Mouse (Mus musculus) gastrocnemius, adult 2 months (tissue): ENCODE data around the gene Bcl6. TPM values are rescaled to one million over a fixed set of nuclear protein-coding genes. Genes with fewer than 3 reads are reported as not detected.

Experiments used
- DNase-seq: peaks from one replicate; pipeline ENCODE4 v3.0.0; 2022
- H3K27ac ChIP-seq: fragments of 200-600 bp; 2 replicates; pipeline ENCODE4 v1.8.1; 2022; ENCODE audit warnings: mild to moderate bottlenecking
- H3K4me3 ChIP-seq: fragments of 200-600 bp; 2 replicates; pipeline ENCODE4 v1.8.1; 2022; ENCODE audit warnings: mild to moderate bottlenecking, moderate library complexity
- CTCF ChIP-seq: fragments of 200-600 bp; IDR thresholded peaks from 2 replicates; pipeline ENCODE4 v1.8.1; 2022; ENCODE audit warnings: antibody characterized with exemption, mild to moderate bottlenecking, moderate library complexity
- intact Hi-C: fragments of 180-260 bp; cut with DNase I; formaldehyde crosslinking; loops from one replicate; pipeline ENCODE4 v1.15.1; 2025
- total RNA-seq, 2 experiments: library from RNA; stranded (reverse); gene quantifications; 2 replicates each; pipeline ENCODE4 v1.2.3; 2021

Gene Bcl6
- total RNA-seq, 2 experiments from 2014 or later, result 62.7 to 71.2 TPM

DNA sequence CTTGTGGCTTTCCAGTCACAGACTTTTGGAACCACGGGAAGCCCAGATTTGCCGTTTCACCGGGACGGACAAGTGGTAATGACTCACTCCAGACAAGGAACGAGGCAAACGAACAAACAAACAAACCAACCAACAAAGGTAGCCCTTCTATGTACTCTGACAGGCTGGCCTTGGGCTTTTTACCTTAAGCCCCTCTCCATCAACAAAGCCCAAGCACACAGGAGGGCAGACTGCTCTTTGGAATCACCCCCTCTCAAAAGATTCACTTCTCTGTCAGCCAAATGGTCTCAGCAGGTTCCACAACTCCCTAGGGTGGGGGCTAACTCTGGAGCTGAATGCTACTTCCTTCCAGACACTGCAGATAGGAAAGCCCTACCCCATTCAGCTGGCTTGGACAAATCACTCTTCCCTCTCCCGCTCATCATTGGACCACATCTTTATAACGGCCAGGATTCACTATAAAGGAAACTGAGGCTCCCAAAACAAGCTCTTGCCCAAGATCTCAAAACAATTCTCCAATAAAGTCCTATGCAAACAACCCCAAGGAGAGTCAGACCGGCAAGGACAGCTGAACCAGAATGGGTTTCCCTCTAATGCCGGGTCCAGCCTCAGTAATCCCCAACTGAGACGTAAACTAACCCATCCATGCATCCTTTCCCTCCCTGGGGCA, 8.3 kb downstream of the Bcl6 start:
- intact Hi-C loops, result loop anchor here (5.0 kb wide), 4 partner anchors 587 to 1367 kb away; no protein-coding TSS in a partner anchor
- TF ChIP-seq CTCF, result no peak
- peak overlapping the region; percentile 99 for H3K27ac ChIP-seq
- DNase-seq, result no peak
- peak overlapping the region; percentile 94 for H3K4me3 ChIP-seq

DNA sequence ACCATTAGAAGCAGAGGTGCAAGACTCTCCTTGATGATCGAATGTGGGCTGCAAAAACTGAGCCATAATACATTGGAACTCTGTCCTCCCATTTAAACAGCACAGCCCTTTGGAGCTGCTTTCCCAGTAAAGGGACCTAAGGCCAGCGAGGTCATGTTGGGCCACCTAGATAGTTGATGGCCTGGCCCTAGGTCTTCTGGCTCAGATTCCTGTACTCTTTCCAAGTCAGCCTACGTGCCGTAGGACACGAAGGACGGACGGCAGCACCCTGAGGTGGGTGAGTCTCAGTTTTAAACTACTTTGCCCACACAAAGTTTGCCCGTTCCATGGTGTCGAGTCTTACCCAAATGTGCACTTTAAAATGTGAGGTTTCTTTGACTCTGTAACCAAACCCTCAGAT, 9.2 kb downstream of the Bcl6 start:
- H3K4me3 ChIP-seq, result peak overlapping the region; percentile 94
- H3K27ac ChIP-seq, result peak overlapping the region; percentile 99
- DNase-seq, result peak; percentile 86
- TF ChIP-seq CTCF, result no peak
- intact Hi-C loops, result no loop called here

DNA sequence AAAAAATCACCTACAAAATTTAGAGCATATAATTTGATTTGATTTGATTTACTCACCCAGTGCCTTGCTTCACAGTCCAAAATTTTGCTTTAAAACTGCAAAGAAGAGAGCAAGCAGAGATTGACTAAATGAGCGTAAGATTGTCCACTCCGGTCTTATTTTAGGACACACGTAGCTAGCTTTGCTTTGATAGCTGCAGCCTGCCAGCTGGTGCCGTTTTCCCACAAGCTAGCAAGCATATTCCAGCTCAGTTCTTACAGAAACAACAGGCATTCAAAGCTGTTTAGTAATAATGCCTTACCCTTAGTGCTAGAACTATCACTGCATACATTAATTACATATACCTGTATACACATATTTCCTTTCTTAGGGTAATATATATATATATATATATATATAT, 10.2 kb downstream of the Bcl6 start:
- H3K4me3 ChIP-seq, result peak overlapping the region; percentile 94
- H3K27ac ChIP-seq, result peak overlapping the region; percentile 99
- intact Hi-C loops, result no loop called here
- peak; percentile 70 for DNase-seq
- TF ChIP-seq CTCF, result no peak

DNA sequence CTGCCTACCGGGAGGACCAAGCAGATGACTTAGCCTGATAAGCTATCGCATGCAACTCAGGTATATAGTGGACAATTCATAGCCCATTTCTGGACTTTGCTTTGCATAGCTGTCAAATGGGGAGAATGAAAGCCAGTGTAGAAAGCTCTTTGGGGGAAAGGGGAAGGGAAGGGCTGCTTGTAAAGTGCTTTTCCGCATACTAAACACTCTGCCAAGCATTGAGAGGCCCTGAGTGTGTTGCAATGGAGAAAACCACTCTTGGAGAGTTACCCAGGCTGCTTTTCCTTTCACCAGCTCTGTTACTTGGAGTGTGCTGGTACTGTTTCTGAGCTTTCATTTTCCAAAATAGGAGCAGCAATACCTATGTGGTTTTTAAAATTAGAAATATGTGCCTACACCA, 10.9 kb downstream of the Bcl6 start:
- no peak for DNase-seq
- peak overlapping the region; percentile 94 for H3K4me3 ChIP-seq
- no peak for TF ChIP-seq CTCF
- peak overlapping the region; percentile 99 for H3K27ac ChIP-seq
- intact Hi-C loops, result no loop called here

DNA sequence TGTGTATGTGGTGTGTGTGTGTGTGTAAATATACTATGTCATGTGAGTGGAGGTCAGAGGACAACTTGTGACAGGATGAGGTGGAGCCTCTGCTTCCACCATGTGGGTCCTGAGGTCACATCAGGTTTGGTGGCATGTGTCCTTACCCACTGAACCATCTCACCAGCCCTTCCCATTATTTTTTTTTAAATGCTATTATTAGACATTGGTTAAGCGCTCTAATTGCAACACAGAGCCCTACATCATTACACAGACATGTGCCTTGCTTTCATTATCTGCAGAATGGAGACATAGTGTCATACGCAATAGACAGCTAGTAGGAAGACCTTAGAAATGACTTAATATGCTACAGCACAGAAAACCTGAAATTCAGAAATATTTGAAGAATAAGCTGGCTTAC, 12.5 kb downstream of the Bcl6 start:
- peak; percentile 6 for DNase-seq
- TF ChIP-seq CTCF, result no peak
- H3K27ac ChIP-seq, result peak overlapping the region; percentile 99
- intact Hi-C loops, result no loop called here
- H3K4me3 ChIP-seq, result no peak overlapping the region

DNA sequence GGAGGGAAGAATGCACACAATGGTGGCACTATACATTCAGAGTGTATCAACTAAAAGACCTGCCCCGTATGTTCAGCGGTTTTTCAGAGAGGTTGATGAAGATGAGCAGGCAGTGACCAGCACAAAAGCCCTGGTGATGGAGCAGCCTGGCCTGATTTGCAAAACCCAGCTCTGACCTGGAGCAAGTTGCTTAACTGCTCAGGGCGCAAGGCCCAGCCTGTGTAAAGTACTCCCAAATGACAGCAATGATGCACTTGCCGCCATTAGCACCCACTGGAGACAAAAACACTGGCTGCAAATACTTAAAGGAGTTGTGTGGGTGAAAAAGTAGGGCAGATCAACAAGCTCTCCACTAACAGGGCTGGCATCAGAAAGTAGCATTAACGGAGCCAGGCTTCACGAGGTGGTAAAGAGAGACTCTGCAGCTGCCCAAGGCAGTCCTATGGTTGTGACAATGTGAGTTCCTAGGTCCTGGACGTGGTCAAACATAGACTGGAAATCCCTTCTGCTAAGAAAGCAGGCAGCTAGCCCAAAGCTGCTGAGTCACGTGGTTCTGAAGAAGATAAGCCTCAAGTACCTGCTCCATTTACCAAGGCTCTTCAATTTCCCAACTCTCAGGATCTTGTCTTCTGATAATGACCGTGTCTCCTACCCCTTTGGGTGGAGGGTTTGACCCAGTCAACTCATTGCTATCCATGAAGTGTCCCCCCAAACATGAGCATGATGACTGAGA, 14.9 kb downstream of the Bcl6 start:
- peak; percentile 48 for DNase-seq
- peak overlapping the region; percentile 71 for H3K27ac ChIP-seq
- no peak for TF ChIP-seq CTCF
- intact Hi-C loops, result no loop called here
- no peak overlapping the region for H3K4me3 ChIP-seq

DNA sequence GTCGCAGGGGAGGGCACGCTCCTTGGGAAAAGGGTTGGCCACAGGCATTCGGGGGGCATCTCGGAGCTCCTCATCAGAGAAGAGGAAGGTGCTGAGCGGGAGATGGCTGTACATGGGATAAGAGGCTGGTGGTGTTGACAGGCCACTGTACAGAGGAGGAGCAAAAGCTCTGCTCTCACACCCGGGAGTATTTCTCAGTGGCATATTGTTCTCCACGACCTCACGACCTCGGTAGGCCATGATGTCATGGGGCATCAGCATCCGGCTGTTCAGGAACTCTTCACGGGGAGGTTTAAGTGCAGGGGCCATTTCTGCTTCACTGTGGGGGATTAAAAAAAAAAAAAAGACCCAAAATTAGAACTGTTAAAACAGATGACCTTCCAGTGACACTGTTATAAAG, 15.8 kb downstream of the Bcl6 start:
- intact Hi-C loops, result no loop called here
- DNase-seq, result peak; percentile 7
- Histone ChIP-seq H3K4me3 (no peak overlapping the region), H3K27ac (peak overlapping the region; percentile 71)
- TF ChIP-seq CTCF, result no peak

DNA sequence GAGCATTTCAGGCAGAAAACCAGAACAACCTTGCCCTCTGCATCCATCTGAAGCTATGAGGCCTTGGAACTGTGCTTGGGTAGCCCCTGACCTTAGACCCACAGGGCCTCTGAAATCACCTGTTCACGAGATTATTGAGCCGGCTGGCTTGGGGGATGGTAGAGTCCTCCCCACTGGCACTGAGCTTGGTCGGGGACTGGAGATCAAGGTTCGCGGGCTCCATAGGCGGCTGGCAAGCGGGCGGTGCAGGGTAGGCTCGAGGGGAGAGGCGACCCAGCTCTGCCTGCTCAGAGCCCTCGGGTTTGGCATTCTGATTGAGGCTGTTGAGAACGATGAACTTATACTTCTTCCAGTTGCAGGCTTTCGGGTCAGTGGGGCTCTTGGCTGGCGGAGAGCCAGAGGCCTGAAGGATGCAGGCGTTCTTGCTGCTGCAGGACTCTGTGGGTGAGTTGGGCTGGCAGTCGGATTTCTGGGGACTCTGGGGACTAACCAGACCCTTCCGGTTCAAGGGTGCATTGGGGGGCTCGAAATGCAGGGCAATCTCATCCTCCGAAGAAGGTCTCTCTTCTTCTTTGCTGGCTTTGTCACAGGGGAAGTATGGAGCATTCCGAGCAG, 16.4 kb downstream of the Bcl6 start:
- H3K27ac ChIP-seq, result peak overlapping the region; percentile 70; the same call in 1 of the 2 replicates
- no peak for TF ChIP-seq CTCF
- no peak for DNase-seq
- H3K4me3 ChIP-seq, result no peak overlapping the region
- intact Hi-C loops, result no loop called here

DNA sequence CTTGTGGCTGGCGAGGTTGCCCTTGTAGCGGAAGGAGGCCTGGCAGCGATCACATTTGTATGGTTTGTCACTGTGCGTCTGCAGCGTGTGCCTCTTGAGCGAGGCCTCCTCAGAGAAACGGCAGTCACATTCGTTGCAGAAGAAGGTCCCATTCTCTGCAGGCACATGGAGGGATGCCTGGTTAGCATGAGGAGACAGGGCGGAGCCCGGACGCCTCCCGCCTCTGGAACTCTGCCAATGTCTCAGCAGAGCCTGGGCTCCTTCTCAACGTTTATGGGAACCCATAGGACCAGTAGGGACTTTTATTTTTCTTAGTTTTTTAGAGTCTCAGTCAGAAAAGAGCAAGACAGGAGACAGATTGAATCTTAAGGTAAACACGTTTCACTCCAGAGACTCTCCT, 18.7 kb downstream of the Bcl6 start:
- DNase-seq, result no peak
- intact Hi-C loops, result no loop called here
- peak overlapping the region; percentile 70 for H3K27ac ChIP-seq
- no peak overlapping the region for H3K4me3 ChIP-seq
- no peak for TF ChIP-seq CTCF

DNA sequence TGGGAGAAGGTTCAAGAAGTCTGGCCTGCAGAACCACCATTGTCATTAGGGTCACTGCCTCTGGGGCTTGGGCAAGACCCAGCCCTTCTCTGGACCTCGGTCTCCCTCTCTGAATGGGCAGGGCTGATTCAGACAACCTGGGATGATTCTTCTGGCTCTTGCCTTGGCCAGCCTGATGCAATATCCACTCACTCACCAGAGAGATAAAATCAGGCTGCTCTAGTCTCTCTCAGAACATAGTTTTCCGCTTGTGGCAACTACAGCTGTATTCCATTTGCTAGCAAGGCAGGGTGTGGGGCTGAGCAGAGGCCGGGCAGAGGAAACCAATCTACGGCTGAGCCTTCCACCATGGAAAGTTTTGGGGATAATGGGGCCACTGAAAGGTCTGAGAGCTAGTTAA, 19.8 kb downstream of the Bcl6 start:
- no peak for DNase-seq
- Histone ChIP-seq H3K4me3 (no peak overlapping the region), H3K27ac (peak overlapping the region; percentile 70)
- TF ChIP-seq CTCF, result no peak
- intact Hi-C loops, result no loop called here

DNA sequence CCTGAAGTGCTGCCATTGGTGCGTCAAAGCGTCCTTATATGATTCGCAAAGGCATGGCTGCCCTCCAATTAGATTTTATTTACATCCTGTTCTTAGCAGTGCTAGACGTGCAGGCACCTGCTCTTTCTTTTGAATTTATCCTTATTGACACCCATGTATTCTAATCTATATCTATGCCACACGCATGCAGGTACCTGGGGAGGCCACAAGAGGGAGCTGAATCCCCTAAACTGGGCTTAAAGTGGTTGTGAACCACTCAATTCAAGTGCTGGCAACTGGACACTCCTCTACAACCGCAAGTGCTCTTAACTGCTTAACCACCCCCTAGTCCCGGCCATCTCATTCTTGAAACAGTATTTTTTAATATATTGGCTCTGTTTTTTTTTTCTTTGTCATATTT, 21.4 kb downstream of the Bcl6 start:
- TF ChIP-seq CTCF, result peak; percentile 65
- Histone ChIP-seq H3K4me3 (no peak overlapping the region), H3K27ac (peak overlapping the region; percentile 92; the same call in 1 of the 2 replicates)
- intact Hi-C loops, result no loop called here
- no peak for DNase-seq

DNA sequence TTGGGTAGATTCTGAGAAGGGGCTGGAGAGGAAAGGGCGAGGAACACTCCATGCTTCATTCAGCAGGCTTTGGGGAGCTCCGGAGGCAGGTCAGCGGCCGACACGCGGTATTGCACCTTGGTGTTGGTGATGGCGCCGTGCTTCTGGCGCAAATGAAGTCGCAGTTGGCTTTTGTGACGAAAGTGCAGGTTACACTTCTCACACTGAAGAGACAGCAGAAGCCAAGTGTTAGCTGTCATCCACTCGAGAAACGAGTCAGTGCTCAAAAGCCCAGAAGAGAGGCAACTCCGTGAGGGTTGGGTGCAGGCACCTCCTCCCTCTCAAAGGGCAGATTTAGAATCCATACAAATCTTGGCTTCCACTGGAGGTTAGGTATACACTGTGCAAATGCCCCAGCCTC, 22.6 kb downstream of the Bcl6 start:
- no peak for DNase-seq
- H3K27ac ChIP-seq, result peak overlapping the region; percentile 92
- H3K4me3 ChIP-seq, result peak overlapping the region; percentile 13; the same call in 1 of the 2 replicates
- no peak for TF ChIP-seq CTCF
- intact Hi-C loops, result no loop called here

DNA sequence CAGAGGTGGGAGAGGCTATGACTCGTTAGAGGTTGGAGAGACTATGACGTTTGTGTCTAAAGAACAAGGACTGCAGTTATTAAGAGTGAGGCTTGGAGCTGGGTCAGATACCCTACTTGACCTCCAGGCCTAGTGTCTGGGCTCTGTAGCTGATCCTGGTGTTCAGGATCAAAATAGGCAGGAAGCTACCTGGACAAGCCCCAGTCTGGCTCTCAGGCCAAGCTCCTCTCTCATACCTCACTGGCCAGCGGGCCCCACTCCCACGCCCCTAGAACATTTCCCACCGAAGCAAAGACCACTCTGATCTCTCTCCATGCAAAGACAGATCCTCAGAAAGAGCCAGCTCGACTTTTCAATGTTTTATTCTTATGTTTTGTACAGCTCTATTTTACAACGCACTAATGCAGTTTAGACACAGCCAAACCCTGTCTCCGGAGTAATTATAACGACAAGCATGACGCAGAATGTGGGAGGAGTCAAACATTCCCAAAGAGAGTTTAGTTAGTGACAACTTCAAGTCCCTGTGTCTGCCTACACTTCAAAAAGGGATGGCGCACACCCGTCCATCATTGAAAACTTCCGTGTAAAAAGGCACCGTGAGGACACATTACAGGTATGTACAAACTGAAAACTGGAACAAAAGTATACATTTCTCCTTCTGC, 23.8 kb downstream of the Bcl6 start:
- intact Hi-C loops, result loop anchor here (5.0 kb wide), 1 partner anchor 1297 kb away; no protein-coding TSS in a partner anchor
- no peak for DNase-seq
- Histone ChIP-seq H3K27ac (peak overlapping the region; percentile 92), H3K4me3 (peak overlapping the region; percentile 29)
- no peak for TF ChIP-seq CTCF
